Mouse (Mus musculus) hindlimb bud, embryonic 11.5 days (tissue): ENCODE results near the gene Rcan1.
A peak's percentile ranks its signal among the peaks of the same experiment; 100 is the strongest.
"Not testable (repeated sequence)": the region's sequence is repeated elsewhere in the genome, so short reads cannot be mapped to it uniquely, and the experiment has no call there.

Experiments used
- DNase-seq: peaks from one replicate; pipeline ENCODE4 v3.0.0-alpha.2; 2012; ENCODE audit warnings: low read depth, low spot score; ENCODE audit errors: extremely low spot score

The Rcan1 gene

DNA sequence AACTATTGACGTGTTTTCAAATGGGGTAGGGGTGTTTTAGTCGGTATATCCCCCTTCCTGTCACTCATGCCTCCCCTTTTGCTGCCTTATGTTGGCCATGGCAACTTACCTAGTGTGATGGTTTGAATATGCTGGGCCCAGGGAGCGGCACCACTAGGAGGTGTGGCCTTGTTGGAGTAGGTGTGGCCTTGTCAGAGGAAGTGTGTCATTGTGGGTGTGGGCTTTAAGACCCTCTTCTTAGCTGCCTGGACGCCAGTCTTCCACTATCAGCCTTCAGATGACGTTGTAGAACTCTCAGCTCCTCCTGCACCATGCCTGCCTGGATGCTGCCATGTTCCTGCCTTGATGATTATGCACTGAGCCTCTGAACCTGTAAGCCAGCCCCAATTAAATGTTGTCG lies at the start of gene Rcan1:
Rcan1 (minus strand) TSS at position 162 of the 400 bp plus-strand sequence.
- no peak for DNase-seq

DNA sequence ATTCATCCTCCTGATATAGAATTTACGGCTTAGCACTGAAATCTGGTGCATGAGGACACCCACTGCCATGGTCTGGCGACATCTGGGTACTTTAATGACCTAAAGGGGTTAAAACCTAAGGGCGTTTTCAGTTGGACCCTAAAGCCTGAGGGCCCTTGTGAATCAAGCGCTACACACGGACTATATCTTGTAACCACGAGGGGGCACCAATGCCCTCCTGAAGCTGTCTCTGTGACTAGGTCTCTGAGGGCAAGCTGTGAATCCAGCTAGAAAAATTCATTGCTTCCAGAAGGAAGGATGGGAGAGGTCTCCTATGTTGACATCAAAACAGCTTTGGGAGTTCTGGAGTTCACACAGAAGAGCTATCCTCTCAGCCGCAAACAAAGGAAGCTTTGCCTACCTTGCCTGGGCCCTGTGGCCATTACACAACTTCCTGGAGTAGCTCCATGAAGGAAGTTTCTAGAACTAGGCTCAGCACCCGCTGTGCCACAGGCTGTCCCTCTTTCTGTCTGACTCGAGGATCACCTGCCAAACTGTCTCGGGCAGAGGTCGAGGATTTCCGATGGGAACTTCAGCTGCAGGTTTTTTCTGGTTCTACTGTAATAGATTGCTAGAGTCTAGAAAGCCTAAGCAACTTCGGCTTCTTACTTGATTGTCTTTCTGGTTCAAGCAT lies 49.3 kb upstream of the Rcan1 start:
- DNase-seq: peak; percentile 53

DNA sequence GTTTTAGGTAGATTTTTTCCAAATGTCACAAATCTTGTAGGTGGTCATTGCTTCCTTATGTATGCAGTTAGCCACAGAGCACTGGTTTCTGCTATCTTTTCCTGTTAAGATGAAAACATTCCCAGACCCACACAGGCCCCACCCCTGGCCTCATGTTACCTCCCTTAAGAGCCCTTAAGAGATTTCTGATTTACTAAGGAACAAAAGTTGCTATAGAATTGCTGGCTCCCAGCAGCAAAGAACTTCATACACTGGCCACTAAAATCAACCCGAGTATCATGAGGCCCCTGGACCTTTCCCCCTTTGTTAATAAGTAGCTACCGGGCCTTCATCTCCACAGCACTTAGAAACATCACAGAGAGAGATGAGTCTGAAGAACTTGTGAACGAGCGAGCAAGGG lies 48.1 kb upstream of the Rcan1 start:
- no peak for DNase-seq

DNA sequence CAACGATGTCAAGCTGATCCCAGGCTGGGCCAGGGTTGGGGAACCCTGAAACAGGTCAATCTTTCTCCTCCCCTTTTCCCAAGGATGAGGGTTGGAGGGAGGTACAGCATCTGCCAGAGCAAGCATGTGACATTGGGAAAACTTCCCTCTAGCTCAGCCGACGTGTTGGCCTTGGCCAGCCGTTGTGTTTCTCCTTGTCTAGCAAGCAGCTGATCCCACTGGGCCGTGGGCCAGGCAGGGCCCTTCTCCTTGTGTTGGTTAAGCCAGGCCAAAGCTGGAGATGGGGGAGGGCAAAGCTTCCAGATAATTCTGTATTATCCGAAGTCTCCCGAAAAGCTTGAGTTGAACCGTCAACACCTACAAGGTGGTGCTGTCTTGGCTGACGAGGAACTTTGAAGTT lies 45.5 kb upstream of the Rcan1 start:
- no peak for DNase-seq

DNA sequence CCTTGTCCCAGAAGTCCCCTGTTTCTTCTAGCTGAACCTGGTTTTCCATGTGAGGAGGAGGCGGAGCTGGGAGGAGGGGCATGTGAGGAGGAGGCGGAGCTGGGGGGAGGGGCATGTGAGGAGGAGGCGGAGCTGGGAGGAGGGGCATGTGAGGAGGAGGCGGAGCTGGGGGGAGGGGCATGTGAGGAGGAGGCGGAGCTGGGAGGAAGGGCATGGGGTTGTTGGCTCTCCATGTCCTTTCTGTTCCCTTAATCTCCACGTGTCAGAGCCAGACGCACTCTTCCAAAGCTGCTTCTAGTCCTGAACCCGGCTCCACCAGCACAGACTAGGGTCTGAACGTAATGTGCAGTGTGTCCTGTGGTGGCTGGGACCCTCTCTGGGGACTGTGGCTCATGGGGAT lies 44.2 kb upstream of the Rcan1 start:
- DNase-seq: not testable (repeated sequence)

DNA sequence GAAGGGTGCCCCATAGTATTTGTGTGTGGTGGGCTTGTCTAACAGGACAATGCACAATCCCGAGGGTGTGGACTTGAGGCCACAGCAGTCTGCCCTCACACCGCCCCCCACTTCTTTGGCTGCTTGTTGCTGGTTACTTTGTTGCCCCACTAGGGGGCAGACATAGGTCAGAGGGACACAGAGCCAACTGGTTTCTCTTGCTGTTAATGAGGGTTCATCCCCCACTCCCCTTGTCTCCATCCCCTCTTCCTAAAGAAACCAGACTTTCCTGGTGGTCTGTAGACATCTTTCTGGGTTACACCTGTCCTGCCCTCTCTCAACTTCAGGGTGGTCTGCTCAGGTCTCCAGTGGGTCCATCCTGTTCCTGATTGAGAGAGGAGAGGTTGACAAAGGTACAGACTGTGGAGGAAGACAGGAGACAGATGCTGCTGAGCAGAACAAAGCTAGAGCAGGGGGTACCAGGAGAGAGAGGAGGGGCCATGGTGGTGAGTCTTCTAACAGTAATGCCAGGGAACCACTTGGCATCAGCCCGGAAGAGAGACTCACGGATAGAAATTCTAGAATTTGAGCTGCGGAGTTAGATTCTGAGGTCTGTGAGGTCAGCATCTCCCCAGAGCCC lies 41.2 kb upstream of the Rcan1 start:
- DNase-seq: no peak

DNA sequence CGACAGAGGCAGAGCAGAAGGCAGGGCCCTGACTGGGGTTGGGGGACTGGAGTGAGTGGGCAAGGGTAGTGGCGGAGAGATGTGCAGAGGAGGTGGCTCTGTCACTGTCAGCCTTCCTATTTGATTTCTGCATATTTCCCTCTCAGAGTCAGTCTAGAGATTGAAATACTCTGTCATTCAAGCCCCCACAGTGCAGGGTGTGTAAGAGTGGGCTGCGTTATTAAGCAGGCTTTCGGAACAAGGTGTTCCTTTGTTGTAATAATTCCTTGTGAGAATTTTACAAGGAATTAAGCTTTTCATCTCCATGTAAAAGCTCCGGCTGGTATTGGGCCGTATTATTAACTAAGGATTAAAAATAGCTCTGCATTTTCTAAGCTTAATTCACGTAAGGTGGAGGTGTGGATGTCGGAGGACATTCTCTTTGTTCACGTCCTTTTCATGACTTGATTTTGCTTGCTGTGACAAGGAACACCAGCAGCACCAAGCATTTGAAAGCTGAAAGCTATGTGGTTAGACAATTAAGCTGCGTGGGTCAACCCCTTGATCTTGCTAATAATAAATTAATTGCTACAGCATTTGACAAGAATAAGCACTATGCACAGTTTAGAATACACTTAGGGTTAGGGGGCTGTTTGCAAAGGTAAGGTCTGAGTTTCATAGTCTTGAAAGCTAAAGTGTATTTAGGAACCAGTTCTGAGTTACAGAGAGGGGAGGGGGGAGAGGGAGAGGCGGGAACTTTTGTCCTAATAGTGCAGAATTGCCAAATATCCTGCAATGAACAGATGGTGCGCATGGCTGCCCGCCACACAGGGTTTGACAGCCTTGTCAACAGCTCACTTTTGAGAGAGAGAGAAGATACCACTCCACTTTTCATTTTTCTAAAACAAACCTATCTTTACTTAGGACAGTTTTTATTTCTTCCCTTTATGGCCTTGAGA lies 40.4 kb upstream of the Rcan1 start:
- no peak for DNase-seq

DNA sequence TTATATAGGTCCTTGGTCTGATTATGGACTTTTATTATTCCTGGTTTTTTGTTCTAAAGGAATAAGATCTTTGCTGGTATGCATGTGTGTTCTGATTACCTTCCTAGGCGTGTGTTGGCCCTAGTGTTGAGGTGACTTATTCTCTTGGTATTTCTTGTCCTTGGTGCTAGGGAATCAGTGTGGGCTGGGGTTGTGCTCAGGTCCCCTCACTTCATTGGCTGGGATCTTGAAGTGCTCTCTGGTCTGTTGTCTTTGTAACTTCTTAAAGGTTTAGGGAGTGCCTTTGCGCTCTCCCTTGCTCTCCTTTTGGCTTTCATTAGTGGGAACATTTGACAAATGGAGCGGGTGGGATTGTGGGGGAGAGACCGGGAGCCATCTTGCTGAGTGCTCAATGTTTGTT lies 36.9 kb upstream of the Rcan1 start:
- DNase-seq: no peak

DNA sequence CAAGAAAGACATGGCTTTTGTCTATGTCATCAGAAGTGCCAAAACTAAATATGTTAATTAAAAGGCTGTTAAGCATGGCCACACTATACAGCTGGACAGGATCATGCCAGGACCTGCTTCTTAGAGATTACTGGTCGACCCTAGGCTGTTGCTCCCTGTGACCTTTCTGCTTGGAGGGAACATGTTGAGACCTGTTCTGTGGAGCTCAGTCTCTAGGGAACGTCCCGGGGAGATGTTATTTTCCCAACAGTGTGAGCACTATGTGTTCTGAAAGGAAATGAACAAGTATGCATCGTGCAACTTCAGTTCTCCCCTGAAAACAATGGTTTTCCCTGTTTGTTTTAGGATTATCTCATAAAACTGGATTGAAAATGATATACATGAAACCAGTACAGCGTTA lies 32.4 kb upstream of the Rcan1 start:
- DNase-seq: no peak

DNA sequence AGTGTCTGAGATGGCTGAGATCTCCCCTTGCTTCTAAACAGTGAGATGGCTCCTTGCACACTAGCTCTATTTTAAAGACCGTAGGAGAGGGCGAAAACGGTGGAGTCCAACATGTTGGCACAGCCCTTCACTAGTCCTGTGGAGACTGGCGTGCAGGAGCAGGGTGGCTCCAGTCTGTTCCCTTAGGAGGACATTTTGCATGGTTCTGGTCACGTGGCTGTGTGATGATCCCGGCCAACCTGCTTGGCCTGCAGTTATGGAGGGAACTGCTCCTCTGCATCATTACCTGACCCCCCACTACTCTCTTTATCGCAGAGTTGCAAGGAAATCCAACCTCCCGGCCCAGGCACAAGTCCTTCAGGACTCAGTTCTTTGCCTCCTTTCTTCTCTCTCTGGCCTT lies 29.9 kb upstream of the Rcan1 start:
- no peak for DNase-seq

DNA sequence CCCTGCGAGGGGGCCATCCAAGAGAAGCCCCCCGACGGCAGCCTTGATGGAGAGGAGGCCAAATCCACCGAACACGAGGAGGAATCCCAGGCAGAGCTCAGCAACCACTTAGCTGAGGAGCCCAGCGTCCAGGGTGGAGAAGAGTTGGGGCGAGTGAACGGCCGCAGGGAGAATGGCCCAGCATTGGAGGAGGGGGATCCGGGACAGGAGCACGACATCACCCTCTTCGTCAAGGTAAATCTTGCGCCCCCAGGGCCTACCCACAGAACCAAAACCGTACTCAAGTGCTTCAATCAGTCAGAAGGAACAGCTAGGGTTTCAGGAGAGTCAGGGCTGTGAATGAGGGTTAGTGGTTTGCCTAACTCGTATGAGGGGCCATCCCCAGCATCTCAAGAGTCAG lies 28.7 kb upstream of the Rcan1 start:
- DNase-seq: no peak

DNA sequence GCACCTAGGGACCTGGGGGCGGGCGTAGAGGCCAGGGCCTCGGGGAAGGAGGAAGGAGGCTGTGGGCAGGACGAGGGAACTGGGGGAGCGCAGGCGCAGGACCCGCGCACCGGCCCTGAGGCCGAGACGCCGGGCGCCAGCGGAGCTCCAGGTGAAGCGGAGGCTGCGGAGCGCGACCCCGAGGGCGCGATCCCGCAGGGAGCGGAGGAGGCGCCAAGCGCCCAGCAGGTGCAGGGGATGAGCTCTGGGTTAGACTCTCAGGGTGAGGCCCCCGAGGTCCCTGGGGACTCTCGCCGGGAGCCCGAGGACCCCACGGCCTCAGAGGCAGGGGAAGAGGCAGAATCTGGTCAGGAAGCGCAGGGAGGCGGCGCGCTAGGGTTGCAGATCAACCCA lies 27.9 kb upstream of the Rcan1 start:
- DNase-seq: no peak

DNA sequence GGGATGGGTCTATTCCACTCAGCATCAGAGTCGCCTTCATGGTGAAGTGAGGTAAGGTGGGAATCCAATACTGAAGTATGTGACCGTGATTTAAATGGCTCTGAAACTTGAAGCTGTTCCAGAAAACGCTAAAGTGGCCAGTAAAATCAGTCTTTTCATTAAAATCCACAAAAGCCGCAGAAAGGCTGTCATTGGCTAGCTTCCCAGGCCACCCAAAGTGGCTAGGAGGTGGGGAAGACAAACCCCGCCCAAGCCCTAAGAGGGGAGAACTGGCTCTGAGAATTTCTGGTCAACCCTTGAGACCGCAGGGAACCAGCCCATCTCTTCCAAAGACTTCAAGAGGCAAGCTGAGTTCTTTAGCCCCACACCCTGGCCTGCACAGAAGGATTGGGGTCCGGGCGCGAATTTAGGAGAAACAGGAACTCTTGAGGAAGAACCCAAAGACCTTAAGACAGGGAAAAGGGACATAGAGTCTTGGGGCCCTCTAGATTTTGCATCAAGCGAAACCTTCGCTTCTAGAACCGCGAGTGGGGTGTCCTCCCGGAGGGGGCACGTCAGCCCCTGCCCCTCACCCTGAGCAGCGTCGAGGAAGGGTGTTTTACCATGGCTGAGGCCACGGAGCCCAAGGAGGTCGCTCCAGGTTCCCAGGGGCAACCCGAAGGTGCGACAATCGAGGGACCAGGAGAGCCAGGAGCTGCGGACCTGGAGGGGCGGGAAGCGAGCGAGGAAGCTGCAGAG lies 27.4 kb upstream of the Rcan1 start:
- no peak for DNase-seq

DNA sequence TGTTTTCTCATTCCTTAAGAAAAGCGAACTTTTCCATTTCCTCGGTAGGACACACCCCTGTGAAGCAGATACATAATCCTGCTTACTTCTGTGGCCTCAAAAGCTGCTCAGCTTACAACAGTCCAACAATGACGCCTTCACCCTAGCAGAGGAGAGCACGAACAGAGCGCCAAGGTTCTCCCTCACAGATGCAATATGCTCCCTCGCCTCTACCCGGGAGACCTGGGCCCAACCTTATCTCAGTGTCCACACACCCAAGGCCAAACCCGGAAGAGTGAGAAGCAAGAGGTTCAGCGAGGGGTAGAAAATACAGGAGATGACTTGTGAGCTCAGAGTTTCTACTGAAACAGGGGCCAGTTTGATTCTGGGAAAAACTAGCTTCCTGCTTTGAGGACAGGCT lies 18.7 kb upstream of the Rcan1 start:
- no peak for DNase-seq

DNA sequence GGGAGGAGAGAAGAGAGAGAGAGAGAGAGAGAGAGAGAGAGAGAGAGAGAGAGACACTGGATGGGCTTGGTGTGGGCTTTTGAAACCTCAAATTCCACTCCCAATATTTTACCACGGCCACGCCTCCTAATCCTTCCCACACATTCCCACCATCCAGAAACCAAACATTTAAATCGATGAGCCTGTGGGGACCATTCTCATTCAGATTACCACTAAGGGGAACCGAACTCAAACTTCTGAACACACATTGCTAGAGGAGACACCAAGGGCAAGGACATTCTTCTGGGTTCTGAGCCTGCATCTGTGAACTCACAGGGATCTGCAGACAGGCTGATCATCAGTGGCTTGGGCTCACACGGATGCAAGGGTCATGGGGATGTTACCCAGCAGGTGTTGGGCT lies 17.8 kb upstream of the Rcan1 start:
- DNase-seq: no peak

DNA sequence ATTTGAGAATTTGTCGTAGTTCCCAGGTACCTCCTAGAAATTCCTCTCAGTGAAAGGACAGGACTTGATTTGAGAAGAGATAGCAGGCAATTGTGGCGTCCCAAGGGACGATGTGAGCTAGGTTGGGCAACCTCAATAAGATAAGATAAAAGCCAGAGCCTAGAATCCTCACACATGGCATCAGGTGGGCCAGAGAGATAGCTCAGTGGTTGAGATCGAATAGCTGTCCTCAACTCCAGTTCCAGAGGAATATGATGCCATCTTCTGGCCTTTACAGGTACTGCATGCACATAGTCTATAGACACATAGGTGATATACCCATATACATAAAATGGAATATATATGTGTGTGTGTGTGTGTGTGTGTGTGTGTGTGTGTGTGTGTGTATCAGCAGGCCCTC lies 16.8 kb upstream of the Rcan1 start:
- no peak for DNase-seq

DNA sequence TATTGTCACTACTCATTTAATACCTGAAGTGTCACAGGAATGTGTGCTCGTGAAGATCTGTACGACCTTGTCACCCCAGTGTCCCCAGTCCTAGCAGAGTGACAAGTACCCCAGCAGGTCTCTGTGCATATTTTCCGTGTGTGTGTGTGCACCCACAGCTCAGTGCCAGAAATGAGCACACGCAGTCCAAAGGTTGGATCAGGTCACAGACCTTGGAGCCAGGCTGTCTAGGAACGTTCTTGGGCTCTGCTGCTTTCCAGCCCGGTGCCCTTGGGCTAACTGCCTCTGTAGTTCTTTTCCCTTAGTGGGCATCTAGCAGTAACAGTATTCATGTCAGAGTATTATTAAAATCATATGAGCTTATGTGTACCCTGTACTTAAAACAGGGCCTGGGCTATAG lies 16.4 kb upstream of the Rcan1 start:
- no peak for DNase-seq

DNA sequence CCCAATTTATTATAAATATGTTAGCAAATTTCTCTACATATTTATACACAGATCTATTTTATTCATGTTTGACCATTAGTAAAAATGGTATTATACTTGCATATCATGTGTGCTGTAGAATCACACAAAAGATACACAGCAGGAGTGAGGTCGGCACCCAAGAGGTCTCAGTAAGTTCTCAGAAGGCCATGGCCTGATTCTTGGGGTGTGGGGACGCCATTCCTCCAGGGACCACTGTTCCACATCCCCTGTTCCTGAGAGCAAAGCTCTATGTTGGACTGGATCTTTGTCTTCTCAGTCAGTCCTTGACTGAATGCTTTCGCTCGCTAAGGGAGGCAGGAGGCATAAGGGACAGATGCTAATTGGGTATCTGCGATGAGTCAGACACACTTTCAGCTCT lies 14.8 kb upstream of the Rcan1 start, which contains the start of gene Clic6:
Clic6 (plus strand) TSS at position 301 of the 400 bp plus-strand sequence.
- no peak for DNase-seq

DNA sequence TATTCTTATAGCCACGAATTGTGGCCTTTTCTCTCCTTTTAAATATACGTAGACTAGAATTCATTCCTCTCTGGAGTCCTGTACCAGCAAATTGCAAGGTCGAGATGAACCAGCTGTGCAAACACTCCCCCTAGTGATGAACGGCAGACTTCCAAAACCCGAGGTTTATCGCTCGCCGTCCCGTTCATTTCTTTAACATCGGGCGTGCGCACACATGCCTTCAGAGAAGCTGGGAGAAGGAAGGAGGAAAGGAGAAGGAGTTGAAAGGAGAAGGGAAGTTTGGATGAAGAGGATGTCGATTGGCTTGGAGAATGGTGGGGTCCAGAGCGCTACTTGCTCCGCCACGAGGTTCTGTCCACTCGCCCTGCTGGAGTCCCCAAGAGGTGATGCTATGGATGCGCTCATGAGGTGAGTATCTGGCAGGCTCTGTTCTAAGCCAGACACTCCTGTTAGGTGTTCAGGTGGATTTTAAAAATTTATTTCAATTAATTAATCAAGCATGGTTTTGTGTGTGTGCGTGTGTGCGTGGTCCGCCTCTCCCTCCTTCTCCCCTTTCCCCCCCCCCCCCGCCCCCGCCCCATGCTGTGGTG lies 8.0 kb upstream of the Rcan1 start:
- DNase-seq: peak; percentile 46

DNA sequence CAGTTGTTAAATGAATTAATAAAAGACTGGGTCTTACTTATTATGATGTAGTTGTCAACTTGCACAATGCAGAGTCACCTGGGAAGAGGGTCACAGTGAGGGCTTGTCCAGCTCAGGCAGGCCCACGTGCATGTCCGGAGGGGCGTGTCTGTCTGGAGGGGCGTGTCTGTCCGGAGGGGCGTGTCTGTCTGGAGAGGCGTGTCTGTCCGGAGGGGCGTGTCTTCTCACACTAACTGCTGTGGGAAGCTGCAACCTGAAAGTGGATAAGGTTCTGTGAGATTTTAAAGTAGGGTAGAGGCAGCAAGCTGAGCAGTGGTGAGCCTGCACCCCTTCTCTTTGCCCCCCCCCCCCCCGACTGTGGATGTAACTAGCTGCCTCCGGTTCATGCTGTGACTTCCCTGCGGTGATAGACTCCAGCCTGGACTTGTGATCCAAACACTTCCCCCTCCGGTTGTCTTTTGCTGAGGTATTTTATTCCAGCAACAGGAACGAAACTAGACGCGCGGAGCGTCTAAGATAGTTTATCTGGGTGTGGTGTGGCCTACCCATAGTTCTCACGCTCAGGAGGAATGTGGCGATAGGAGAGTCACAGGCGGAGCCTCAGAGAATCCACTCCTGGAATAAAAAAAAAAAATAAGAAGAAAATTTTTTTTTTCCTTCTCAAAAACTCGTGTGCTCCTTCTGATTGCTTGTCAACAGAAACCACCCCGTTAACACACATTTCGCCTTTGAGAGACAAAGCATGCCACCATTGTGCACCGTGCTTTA lies 4.6 kb upstream of the Rcan1 start:
- no peak for DNase-seq
